In the genomic region with DNA sequence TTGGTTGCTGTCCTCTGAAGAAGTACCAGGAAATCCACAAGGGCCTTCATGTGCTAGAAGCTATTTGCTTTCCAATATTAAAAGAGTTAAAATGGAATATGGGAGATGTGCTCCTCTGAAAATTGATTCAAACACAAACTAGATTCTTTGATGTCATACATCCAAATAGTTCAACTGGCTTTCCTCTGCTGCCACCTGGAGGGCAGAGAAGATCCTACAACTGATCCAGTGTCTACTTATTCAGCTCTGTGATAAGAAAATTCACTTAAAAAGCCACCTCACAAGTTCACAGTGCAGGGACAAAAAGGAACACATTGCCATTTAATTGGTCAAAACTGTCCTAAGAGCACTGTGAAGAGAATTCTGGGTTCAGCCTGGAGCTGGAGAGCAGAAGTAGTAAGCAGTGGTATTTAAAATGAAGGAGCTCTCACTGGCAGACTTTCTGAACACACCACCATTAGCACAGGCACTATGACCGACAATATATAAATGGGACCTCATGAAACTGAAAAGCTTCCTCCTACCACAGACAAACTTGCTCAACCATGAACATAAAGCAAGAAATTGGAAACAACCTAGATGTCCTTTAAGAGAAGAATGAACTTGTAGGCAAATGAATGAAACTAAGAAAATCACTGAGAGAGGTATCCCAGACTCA, we compare ENCODE assay signal across 8 mouse cellular contexts.
DNase-seq lines count a peak whose midpoint lies in the region; ATAC-seq and TF ChIP-seq lines count a peak whose summit lies in the region.
"Had no signal": no experiment of that assay in that cellular context is flagged by ENCODE, and none has a peak within 500 bp of the region (broad histone marks: within the 10 kb centered on the region; RNA-seq: fewer than 3 reads in every experiment).

No protein-coding gene starts in this region.

- H3K4me1 ChIP-seq in E14TG2a.4 (replicated peaks; ENCODE audit: low read depth, low read length), result 0 out of 2 replicates have a peak, but pooled peaks cover 2% of the 10 kb centered on the region
- H3K4me1 ChIP-seq in liver, embryonic 14.5 days (replicated peaks; ENCODE audit: control insufficient read depth in 2 of 2, insufficient read depth in 2 of 2, low read length in 1 of 2), result peaks cover 0 to 3% of the 10 kb centered on the region in 2 experiments; a peak in 1 of 4 replicates
- H3K4me1 ChIP-seq: hindbrain, embryonic 15.5 days had no signal

- peak; percentile 78 for TF ChIP-seq CTCF in E14TG2a.4 (conservative IDR thresholded peaks at IDR 0.05; ENCODE audit: low read length)
- TF ChIP-seq CTCF in liver, embryonic 14.5 days (IDR thresholded peaks at IDR 0.05; ENCODE audit: low read depth), result peak; percentile 78

- H3K27ac ChIP-seq in liver, embryonic 14.5 days, result no peak overlapping the region
- H3K27ac ChIP-seq: hindbrain, embryonic 15.5 days had no signal

- peak; percentile 70 for DNase-seq in 416B (ENCODE audit: low read depth)
- DNase-seq in c-Kit-positive CD71-positive TER-119-positive erythroid progenitor cells, embryonic 14.5 days (ENCODE audit: low spot score), result peak; percentile 75
- DNase-seq in kidney, postnatal 25 days, result peak; percentile 55 to 82
- DNase-seq in liver, embryonic 14.5 days (ENCODE audit: low read depth in 3 of 3, low spot score in 3 of 3), result peak; percentile 30 to 52 (median 48)
- peak; percentile 59 for DNase-seq in retina, postnatal 7 days (ENCODE audit: low read depth, low spot score)

- no peak for TF ChIP-seq EP300 in liver, embryonic 14.5 days (IDR thresholded peaks at IDR 0.05; ENCODE audit: low read depth)

- peak; percentile 67; the same call in 1 of the 2 replicates for ATAC-seq in frontal cortex, adult (ENCODE audit: low TSS enrichment)
- ATAC-seq in liver, embryonic 14.5 days (ENCODE audit: insufficient read depth), result no peak

- no peak overlapping the region for H3K4me2 ChIP-seq in liver, embryonic 14.5 days (ENCODE audit: low read depth)
- H3K4me2 ChIP-seq: hindbrain, embryonic 15.5 days had no signal

- 73% methylated on average over 1 of the region's 1 CpGs for WGBS in liver, embryonic 14.5 days (ENCODE audit: insufficient replicate concordance)

- H3K9ac ChIP-seq in liver, embryonic 14.5 days (replicated peaks), result no peak overlapping the region
- H3K9ac ChIP-seq: hindbrain, embryonic 15.5 days had no signal

- H3K4me3 ChIP-seq in E14TG2a.4 (replicated peaks; ENCODE audit: low read length), result no peak overlapping the region
- no peak overlapping the region for H3K4me3 ChIP-seq in liver, embryonic 14.5 days (ENCODE audit: insufficient read depth in 1 of 2, low read depth in 2 of 2, low read length in 2 of 2)
- H3K4me3 ChIP-seq: hindbrain, embryonic 15.5 days had no signal

- H3K9me3 ChIP-seq in E14TG2a.4 (ENCODE audit: low read length), result no peaks in the 10 kb centered on the region
- H3K9me3 ChIP-seq in liver, embryonic 14.5 days (ENCODE audit: control insufficient read depth, low read length), result no peaks in the 10 kb centered on the region
- H3K9me3 ChIP-seq: hindbrain, embryonic 15.5 days had no signal

- no peaks in the 10 kb centered on the region for H3K27me3 ChIP-seq in E14TG2a.4 (ENCODE audit: insufficient read depth, low read length)
- no peaks in the 10 kb centered on the region for H3K27me3 ChIP-seq in liver, embryonic 14.5 days (ENCODE audit: control insufficient read depth, insufficient read depth, low read length)
- H3K27me3 ChIP-seq: hindbrain, embryonic 15.5 days had no signal

- no peaks in the 10 kb centered on the region for H3K36me3 ChIP-seq in E14TG2a.4 (ENCODE audit: insufficient read depth, low read length)
- H3K36me3 ChIP-seq in liver, embryonic 14.5 days (replicated peaks; ENCODE audit: control insufficient read depth, insufficient read depth, low read depth), result no peaks in the 10 kb centered on the region
